Mouse (Mus musculus) ES-E14 (cell line): ENCODE data around the gene Zfp507.

Experiments
- MAFK ChIP-seq: IDR thresholded peaks from 2 replicates; pipeline ENCODE4 v1.6.1; 2014; ENCODE audit warnings: mild to moderate bottlenecking, low read depth, low read length, inconsistent platforms; ENCODE audit not compliant: insufficient read depth
- ZNF384 ChIP-seq: IDR thresholded peaks from 2 replicates; pipeline ENCODE4 v1.6.1; 2012; ENCODE audit warnings: low read depth, low read length, inconsistent platforms

GRCm38 (mm10) chr7:35804206-35804605 lies 1.4 kb upstream of the Zfp507 start:
- TF ChIP-seq MAFK (no peak), ZNF384 (no peak)
